Mouse (Mus musculus): ENCODE measurements around the gene Mitd1.

The Mitd1 gene

GRCm38 (mm10) chr1:37890025-37890652 lies at the start of gene Mitd1, which contains the start of gene Mrpl30:
Gene Mitd1 (minus strand): TSS chr1:37890411.
Gene Mrpl30 (plus strand): TSS chr1:37890477.
- in situ Hi-C loops (cut with MboI; ENCODE audit: low pct_unique_long_range_greater_than_20kb in 1 of 2, low sequenced_read_pairs in 2 of 2, unreplicated experiment in 1 of 2) = no loop called here

GRCm38 (mm10) chr1:37931806-37932205 lies 41.6 kb upstream of the Mitd1 start:
- in situ Hi-C loops (cut with MboI; ENCODE audit: low pct_unique_long_range_greater_than_20kb in 1 of 2, low sequenced_read_pairs in 2 of 2, unreplicated experiment in 1 of 2) = no loop called here

DNA sequence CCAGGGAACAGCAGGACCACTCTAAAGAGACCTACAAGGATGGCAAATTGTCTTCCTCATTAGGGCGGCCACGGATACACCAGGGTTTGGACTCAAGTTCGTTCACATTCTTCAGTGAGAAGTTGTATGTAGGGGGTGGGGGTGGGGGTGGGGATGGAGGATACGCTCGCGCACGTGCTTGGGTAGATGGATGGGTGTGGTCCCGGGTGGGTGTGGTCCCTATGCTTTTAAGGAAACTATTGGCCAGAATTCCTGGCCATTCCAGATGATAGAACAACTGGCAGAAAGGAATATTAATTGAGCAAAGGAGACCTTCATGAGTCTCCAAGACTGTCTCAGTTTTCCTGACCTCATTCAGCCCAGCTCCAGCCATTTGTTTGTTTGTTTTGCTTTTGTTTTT lies 35.8 kb upstream of the Mitd1 start:
- in situ Hi-C loops (cut with MboI; ENCODE audit: low pct_unique_long_range_greater_than_20kb in 1 of 2, low sequenced_read_pairs in 2 of 2, unreplicated experiment in 1 of 2) = no loop called here

DNA sequence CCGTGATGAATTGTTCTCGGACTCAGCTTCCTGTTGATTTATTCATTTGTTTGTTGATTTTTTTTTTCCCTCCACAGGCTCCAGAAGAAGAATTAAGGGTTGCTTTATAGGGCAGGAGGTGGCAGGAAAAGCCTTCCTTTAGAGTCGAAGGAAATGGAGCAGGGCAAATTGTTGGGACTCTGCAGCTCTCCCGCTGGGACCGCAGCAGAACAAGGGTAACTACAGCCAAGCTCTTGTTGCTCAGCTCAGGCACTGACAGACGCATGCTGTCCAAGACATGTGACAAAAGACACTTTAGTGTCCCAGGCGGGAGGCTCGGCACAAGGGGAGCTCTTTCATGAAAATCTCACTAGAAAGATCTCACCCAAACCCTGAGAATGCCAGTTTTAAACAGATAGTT lies 32.3 kb upstream of the Mitd1 start:
- in situ Hi-C loops (cut with MboI; ENCODE audit: low pct_unique_long_range_greater_than_20kb in 1 of 2, low sequenced_read_pairs in 2 of 2, unreplicated experiment in 1 of 2) = no loop called here

DNA sequence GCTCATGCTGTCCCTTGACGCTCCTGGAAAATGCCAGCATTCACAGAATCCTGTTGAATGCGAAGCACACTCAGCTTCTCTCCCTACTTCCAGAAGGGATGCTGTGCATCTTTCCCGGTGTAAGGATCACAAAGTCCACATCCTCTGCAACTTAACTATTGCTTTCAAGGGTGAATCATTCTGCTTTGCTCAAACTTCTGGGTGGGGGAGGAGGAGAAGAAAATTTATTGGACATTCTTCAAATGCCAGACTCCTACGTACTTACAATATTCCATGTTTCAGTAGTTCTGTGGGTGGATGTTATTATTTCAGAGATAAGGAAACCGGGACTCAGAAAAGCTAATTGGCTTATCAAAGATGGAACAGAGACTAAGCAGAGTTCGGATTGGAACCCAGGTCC lies 27.9 kb upstream of the Mitd1 start:
- in situ Hi-C loops (cut with MboI; ENCODE audit: low pct_unique_long_range_greater_than_20kb in 1 of 2, low sequenced_read_pairs in 2 of 2, unreplicated experiment in 1 of 2) = no loop called here

DNA sequence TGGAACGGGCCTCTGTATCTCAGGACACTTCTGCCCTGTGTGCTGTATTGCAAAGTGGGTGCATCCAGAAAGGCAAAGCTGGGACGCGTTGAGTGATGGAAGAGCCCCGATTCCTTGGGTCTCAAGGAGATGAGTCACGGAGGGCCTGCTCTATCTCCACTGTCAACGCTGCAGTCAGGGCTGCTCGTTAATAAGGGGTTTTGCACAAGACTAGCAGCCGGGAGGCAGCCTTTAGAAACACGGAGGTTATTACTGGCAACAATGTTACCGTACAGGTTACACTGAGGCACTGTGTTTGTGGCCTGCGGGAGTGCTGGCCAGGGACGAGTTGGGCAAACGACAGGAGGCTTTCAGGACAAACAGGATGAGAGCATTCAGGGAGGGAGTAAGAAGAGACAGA lies 27.5 kb upstream of the Mitd1 start:
- in situ Hi-C loops (cut with MboI; ENCODE audit: low pct_unique_long_range_greater_than_20kb in 1 of 2, low sequenced_read_pairs in 2 of 2, unreplicated experiment in 1 of 2) = no loop called here

DNA sequence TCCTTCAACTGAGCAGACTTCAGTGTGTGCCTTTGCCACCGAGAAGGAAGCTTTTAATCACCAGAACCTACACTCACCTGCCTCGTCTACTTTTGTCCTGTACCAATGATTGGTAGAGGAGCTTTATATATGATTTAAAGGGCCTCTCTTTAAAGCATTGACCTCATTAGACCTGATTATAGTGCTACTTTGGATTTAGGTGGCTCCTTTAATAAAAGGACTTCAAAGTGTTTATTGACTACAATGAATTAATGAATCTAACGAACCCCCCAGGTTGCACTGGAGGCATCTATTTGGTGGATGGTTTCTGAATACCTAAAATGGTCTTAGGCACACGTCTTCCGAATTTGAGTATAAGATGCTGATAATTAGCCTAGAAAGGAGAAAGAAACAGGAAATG lies 26.2 kb upstream of the Mitd1 start, which contains the start of gene Lyg2:
Gene Lyg2, minus strand, starts transcription at position 101 of the 400 bp plus-strand sequence.
- in situ Hi-C loops (cut with MboI; ENCODE audit: low pct_unique_long_range_greater_than_20kb in 1 of 2, low sequenced_read_pairs in 2 of 2, unreplicated experiment in 1 of 2) = no loop called here

- in situ Hi-C loops (cut with MboI; ENCODE audit: low pct_unique_long_range_greater_than_20kb in 1 of 2, low sequenced_read_pairs in 2 of 2, unreplicated experiment in 1 of 2) = no loop called here
These were observed 22.5 kb upstream of the Mitd1 start for GRCm38 (mm10) chr1:37912751-37913150.

DNA sequence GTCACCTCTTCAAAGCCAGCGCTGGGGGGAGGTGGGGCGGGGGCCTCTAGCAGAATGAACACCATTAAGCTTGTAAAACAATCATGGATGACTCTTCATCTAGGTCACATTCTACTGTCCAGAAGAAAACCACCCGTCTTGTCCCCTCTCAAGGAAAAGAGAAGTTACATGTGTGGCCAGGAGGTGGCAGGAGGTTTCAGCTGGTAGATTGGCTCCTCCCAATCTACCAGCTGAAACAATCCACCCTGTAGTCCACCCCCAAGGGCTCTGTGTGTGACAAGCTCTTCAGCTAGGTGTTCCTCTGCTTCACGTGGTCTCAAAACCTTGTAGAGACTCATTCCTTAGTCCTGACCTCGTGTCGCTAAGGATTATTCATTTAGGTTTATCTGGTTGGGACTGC lies 13.0 kb upstream of the Mitd1 start:
- in situ Hi-C loops (cut with MboI; ENCODE audit: low pct_unique_long_range_greater_than_20kb in 1 of 2, low sequenced_read_pairs in 2 of 2, unreplicated experiment in 1 of 2) = no loop called here

DNA sequence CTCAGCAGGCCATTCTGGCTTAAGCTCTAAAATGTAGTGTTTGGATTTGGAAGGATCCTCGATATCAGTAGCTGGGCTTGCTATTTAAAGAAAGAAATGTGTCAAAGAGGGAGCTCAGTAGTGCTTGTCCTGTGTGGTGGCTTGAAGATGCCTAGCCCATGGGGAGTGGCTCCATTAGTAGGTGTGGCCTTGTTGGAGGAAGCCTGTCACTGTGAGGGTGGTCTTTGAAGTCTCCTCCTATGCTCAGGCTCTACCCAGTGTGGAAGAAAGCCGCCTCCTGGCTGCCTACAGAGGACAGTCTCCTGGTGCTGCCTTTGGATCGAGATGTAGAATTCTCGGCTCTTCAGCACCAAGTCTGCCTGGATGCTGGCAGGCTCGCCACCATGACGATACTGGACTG lies 10.1 kb upstream of the Mitd1 start:
- in situ Hi-C loops (cut with MboI; ENCODE audit: low pct_unique_long_range_greater_than_20kb in 1 of 2, low sequenced_read_pairs in 2 of 2, unreplicated experiment in 1 of 2) = no loop called here

DNA sequence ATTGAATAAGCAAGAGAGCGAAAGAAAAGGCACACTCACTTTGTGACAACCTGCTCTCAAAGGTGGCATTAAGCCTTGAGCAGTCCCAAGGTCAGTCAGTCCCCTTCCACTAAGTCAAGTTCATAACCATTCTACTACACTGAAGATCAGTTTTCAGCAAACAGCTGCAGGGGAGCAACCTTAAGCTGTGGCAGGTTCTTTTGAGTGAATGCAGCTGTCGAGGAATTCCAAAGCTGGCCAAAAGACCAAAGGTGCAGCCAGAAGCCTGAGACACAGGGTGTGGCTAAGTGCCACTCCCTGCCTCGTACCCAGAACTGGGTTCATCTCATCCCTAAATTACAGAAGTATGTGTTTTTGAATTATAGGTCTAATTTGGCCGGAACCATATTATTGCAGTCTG lies 9.6 kb upstream of the Mitd1 start:
- in situ Hi-C loops (cut with MboI; ENCODE audit: low pct_unique_long_range_greater_than_20kb in 1 of 2, low sequenced_read_pairs in 2 of 2, unreplicated experiment in 1 of 2) = loop anchor here in 1 of 2 experiments (5.0 kb wide), 1 partner anchor 87 kb away; no protein-coding TSS in a partner anchor

DNA sequence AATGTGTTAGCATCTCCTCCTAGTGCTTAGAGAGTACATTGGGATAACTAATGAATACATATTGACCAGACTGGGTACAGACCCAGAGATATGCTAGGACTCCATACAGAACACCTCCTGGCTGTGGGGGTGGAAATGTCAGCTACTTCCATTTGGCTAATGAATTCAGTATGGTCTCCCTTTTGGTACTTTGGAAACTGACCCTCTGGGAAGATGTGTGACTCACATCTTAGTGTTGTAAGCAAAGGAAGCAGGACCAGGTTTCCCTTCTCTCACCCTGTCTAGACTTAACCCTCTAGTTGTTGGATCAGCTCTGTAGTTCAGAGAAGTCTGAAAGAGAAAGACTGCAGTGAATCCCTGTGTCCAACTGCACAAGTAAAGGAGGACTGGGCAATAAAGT lies 4.4 kb upstream of the Mitd1 start:
- in situ Hi-C loops (cut with MboI; ENCODE audit: low pct_unique_long_range_greater_than_20kb in 1 of 2, low sequenced_read_pairs in 2 of 2, unreplicated experiment in 1 of 2) = loop anchor here in 1 of 2 experiments (5.0 kb wide), 1 partner anchor 93 kb away; no protein-coding TSS in a partner anchor

DNA sequence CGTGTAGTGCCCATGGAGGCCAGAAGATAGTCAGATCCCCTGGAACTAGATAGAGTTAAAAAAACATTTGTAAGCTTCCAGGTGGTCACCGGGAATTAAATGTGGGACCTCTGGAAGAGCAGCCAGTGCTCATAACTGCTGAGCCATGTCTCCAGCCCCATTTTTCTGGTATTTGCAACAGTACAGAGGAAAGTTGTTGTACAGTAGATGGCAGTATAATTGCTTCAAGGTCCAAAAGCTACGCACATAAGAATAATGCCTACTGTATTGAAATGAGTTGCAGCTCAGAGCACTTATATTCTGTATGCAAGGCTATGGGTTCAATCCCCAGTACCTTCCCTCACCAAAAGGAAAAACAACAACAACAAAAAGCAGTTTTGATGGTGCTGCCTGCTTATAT lies 1.2 kb upstream of the Mitd1 start:
- in situ Hi-C loops (cut with MboI; ENCODE audit: low pct_unique_long_range_greater_than_20kb in 1 of 2, low sequenced_read_pairs in 2 of 2, unreplicated experiment in 1 of 2) = no loop called here

DNA sequence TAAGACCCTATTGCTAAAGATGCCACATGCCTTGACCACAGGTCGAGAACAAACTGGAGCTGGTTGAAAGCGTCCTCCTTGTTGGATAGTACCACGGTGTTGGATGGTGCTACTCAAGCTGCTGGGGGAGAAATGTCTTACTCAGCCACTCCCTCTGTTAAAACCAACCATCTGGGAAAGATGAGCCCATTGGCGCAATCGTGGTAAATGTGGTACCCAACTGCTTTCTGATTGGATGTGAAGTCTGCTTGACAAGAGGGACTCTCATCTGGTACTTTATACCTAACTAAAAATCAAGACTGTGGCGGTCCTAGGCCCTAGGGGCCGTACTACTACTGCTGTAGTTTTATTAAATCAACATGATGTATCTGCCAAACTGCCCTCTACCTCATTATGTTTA lies 1.0 kb downstream of the Mitd1 start:
- in situ Hi-C loops (cut with MboI; ENCODE audit: low pct_unique_long_range_greater_than_20kb in 1 of 2, low sequenced_read_pairs in 2 of 2, unreplicated experiment in 1 of 2) = no loop called here

GRCm38 (mm10) chr1:37884451-37884850 lies 5.8 kb downstream of the Mitd1 start:
- in situ Hi-C loops (cut with MboI; ENCODE audit: low pct_unique_long_range_greater_than_20kb in 1 of 2, low sequenced_read_pairs in 2 of 2, unreplicated experiment in 1 of 2) = no loop called here

GRCm38 (mm10) chr1:37883411-37883810 lies 6.8 kb downstream of the Mitd1 start:
- in situ Hi-C loops (cut with MboI; ENCODE audit: low pct_unique_long_range_greater_than_20kb in 1 of 2, low sequenced_read_pairs in 2 of 2, unreplicated experiment in 1 of 2) = no loop called here

DNA sequence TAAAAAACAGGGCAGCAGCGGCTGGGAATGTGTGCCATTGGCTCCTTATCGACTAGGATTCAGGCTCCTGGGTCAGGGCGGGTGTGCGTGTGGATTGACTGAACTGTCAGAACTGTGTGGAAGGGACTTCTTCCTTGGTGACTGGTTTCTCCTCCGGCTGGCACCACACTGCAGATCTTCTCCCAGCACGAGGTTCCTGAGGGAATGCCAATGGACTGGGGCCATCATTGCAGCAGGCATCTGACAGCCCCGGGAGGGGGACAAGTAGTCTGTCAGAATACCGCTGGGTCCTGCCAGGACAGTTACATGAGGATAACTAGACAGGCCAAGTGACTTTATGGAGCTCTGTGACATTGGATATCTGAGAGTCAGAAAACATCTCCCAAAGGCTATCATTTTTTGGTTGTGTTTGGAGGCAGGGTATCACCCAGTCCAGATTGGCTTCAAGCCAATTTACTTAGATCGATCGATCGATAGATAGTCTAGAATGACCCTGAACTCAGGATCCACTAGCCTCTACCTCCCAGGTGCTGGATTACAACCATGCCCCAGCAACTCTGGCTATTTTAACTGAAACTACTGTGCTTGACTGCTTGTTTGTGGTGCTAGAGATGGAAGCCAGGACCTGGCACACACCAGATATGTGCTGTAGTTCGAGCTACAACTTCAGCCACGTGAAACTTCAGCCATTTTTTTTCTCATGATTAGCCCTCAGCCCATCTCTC lies 12.3 kb downstream of the Mitd1 start:
- in situ Hi-C loops (cut with MboI; ENCODE audit: low pct_unique_long_range_greater_than_20kb in 1 of 2, low sequenced_read_pairs in 2 of 2, unreplicated experiment in 1 of 2) = no loop called here

- in situ Hi-C loops (cut with MboI; ENCODE audit: low pct_unique_long_range_greater_than_20kb in 1 of 2, low sequenced_read_pairs in 2 of 2, unreplicated experiment in 1 of 2) = no loop called here
These were observed 17.1 kb downstream of the Mitd1 start for GRCm38 (mm10) chr1:37873157-37873556.

DNA sequence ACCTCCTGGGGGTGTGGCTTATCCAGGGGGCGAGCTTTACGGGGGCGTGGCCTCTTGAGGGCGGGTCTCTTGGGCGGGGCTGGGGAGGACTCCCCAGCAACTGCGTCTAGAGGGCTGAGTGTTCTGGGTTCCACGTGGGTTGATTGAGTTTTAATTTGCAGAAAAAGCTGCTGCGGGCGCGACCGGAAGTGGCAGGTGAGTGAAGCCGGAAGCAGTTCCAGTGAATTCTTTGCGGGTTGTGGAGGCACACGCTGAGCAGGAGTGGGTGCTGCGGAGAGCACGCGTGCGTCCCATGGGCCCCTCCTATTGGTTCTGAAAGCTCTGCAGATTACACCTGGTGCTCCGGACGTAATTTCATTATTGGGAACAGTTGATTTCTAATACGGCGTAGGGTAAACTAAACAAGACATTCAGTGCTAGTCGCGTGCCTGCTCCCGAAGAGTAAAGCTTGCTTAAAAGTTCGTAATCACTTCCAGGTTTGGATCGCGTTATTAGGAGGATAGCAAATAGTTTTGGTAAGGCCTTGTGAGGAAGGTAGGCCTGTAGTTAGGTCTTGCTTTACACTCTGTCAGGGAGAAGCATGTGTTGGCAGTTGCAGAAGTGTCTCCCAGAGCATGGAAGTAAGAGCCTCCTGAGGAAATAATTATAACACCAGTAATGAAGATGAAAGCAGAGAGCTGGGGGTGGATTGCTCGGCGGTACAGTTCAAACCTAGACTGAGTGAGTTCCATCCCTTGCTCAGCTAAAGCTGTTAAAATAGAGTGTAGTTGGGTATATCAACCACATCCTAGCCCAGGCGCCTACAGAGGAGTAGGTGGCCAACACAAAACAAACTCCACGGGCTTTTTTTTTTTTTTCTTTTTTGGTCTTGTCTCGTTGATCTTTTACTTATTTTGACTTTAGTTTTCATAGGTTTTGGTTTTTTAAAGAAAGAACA lies 17.8 kb downstream of the Mitd1 start:
- in situ Hi-C loops (cut with MboI; ENCODE audit: low pct_unique_long_range_greater_than_20kb in 1 of 2, low sequenced_read_pairs in 2 of 2, unreplicated experiment in 1 of 2) = no loop called here

All from mouse embryonic stem cell (cell line).